Mouse (Mus musculus) lung, embryonic 15.5 days (tissue): ENCODE results near the gene Scrn1. TPM values are rescaled to one million over a fixed set of nuclear protein-coding genes. Genes with fewer than 3 reads are reported as not detected.

Experiments used
- ATAC-seq: fragments of 200-750 bp; cut with Nextera tagmentation; 2 replicates; pipeline ENCODE4 v1.8.0; 2017; ENCODE audit warnings: moderate number of reproducible peaks, borderline replicate concordance; ENCODE audit not compliant: low FRiP score, low TSS enrichment; ENCODE audit errors: extremely low read depth
- H3K27ac ChIP-seq: fragments of 300-500 bp; sonication (generic); 2 replicates; pipeline ENCODE4 v1.5.1; 2015; ENCODE audit warnings: moderate library complexity, mild to moderate bottlenecking, inconsistent platforms
- H3K27me3 ChIP-seq: fragments of 300-500 bp; sonication (generic); 2 replicates; pipeline ENCODE4 v1.6.1; 2015; ENCODE audit warnings: inconsistent platforms
- H3K36me3 ChIP-seq: fragments of 300-500 bp; sonication (generic); 2 replicates; pipeline ENCODE4 v1.6.1; 2015; ENCODE audit warnings: inconsistent platforms
- H3K4me1 ChIP-seq: fragments of 300-500 bp; sonication (generic); 2 replicates; pipeline ENCODE4 v1.6.1; 2015; ENCODE audit warnings: inconsistent platforms
- H3K4me2 ChIP-seq: fragments of 300-500 bp; sonication (generic); 2 replicates; pipeline ENCODE4 v1.6.1; 2015; ENCODE audit warnings: inconsistent platforms, mild to moderate bottlenecking, moderate library complexity
- H3K4me3 ChIP-seq: fragments of 300-500 bp; sonication (generic); 2 replicates; pipeline ENCODE4 v1.5.1; 2015; ENCODE audit warnings: mild to moderate bottlenecking, inconsistent platforms
- H3K9ac ChIP-seq: fragments of 300-500 bp; sonication (generic); 2 replicates; pipeline ENCODE4 v1.6.1; 2015; ENCODE audit warnings: inconsistent platforms
- H3K9me3 ChIP-seq: fragments of 300-500 bp; sonication (generic); 2 replicates; pipeline ENCODE4 v1.6.1; 2016; ENCODE audit warnings: inconsistent platforms
- WGBS: fragments of 180-500 bp; shearing (Covaris S2); methylation state at CpG from one replicate; pipeline ENCODE4 v1.1.7; 2015; 5-methylcytosine and 5-hydroxymethylcytosine counted together
- polyA plus RNA-seq: library from polyadenylated mRNA; unstranded; fragments of >200 nt; fragmentation: Nextera tagmentation; extraction: Ambion mirVana; gene quantifications from 2 replicates; pipeline ENCODE4 v1.2.1, GENCODE M21; 2015

The Scrn1 gene
- polyA plus RNA-seq, 1 experiment from 2014 or later: 2.8 TPM

DNA sequence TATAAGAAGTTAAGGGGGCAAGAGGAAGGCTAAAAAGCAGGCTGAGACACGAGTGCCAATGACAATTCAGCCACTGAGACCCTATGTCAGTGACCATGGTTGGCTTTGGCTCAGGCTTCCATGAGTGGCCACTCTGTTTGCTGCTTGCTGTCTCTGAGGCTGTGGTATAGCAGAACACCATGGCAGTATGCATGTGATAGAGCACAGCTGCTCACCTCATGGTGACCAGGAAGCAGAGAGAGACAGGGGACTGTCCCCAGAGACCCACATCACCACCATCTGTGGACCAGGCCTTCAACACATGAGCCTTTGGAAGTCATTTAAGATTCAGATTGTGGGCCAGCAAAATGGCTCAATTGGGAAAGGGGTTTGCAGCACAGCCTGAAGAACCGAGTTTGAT, 22.6 kb downstream of the Scrn1 start:
- WGBS: 83% methylated on average over 2 of the region's 2 CpGs
- Histone ChIP-seq H3K9me3 (no peaks in the 10 kb centered on the region), H3K27me3 (no peaks in the 10 kb centered on the region), H3K4me1 (peaks cover 9% of the 10 kb centered on the region), H3K4me3 (no peak overlapping the region), H3K36me3 (no peaks in the 10 kb centered on the region), H3K4me2 (no peak overlapping the region), H3K9ac (no peak overlapping the region), H3K27ac (no peak overlapping the region)
- ATAC-seq: no peak

DNA sequence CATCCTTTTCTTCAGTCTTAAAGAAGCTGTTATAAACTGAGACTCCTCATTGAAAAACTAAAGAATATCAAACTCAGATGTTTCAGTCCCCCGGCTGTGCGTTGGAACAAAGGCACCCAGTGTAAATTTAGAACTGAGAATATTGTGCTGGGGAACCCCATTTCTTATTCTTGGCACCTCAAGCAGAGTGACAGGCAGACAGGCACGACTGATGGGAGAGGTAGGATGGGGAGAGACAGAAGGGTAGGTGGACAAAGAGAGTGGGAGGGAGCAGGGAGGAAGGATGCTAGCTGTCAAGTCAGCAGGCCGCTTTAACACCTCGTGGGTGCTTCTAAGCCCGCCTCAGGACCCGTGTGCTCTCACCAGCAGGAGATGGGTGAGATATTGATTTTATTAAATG, 23.5 kb downstream of the Scrn1 start:
- Histone ChIP-seq H3K4me2 (no peak overlapping the region), H3K36me3 (no peaks in the 10 kb centered on the region), H3K9ac (no peak overlapping the region), H3K9me3 (no peaks in the 10 kb centered on the region), H3K4me1 (peaks cover 4% of the 10 kb centered on the region; the same call in 1 of the 2 replicates), H3K4me3 (no peak overlapping the region), H3K27ac (no peak overlapping the region), H3K27me3 (no peaks in the 10 kb centered on the region)
- no peak for ATAC-seq
- 76% methylated on average over 7 of the region's 7 CpGs for WGBS

DNA sequence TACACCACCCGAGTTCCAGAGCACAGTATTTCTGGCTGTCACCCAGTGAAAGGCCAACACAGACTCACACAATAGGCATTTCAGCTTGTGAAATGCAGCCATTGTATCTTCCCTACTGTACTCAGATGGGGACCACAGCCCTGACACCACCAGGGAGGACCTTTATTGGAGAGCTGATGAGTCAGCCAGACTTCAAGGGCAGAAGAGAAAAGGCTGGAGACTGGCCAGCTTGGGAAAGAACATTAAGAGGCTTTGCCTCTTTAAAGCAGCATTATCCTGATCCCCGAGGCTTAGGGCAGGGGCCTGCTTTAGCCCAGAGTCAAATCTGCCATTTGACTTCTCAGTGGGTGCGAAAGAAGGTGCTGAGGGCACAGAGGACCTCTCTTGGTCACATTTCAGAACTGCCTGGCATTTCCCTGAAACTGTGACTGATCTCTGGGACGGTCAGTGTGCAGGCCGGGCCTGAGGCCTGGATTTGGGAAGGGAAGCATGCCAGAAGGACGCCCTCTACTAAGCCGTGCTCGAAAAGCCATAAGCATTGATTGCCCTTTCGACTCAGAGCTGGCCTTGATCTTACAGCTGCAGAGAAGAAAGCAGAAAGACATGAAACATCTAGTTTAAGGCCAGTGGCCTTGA, 25.9 kb downstream of the Scrn1 start:
- no peak overlapping the region for H3K4me2 ChIP-seq
- no peaks in the 10 kb centered on the region for H3K27me3 ChIP-seq
- no peaks in the 10 kb centered on the region for H3K36me3 ChIP-seq
- WGBS: 72% methylated on average over 9 of the region's 9 CpGs
- no peak overlapping the region for H3K4me3 ChIP-seq
- H3K27ac ChIP-seq: no peak overlapping the region
- H3K9ac ChIP-seq: no peak overlapping the region
- H3K4me1 ChIP-seq: peaks cover 4% of the 10 kb centered on the region; the same call in 1 of the 2 replicates
- ATAC-seq: no peak
- no peaks in the 10 kb centered on the region for H3K9me3 ChIP-seq

DNA sequence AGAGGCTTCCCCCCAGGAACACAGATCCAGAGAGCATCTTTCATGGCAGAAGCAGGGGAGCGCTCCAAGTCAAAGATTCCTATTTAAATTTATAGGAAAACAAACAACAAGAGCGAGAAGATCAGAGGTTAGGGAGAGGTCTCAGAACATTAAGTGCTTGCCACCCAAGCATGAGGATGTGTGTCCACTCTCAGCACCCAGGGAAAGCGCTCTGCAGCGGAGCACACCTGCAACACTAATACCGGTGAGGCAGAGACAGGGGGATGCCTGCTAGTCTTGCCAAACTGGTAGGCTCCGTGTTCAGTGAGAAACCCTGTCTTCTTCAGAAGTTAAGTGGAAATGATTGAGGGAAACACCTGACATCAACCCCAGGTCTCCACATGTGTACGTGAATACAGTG, 26.9 kb downstream of the Scrn1 start:
- H3K9ac ChIP-seq: no peak overlapping the region
- no peak overlapping the region for H3K4me2 ChIP-seq
- peaks cover 4% of the 10 kb centered on the region; the same call in 1 of the 2 replicates for H3K4me1 ChIP-seq
- no peak for ATAC-seq
- 74% methylated on average over 7 of the region's 7 CpGs for WGBS
- H3K4me3 ChIP-seq: no peak overlapping the region
- no peaks in the 10 kb centered on the region for H3K9me3 ChIP-seq
- no peaks in the 10 kb centered on the region for H3K36me3 ChIP-seq
- H3K27me3 ChIP-seq: no peaks in the 10 kb centered on the region
- no peak overlapping the region for H3K27ac ChIP-seq

DNA sequence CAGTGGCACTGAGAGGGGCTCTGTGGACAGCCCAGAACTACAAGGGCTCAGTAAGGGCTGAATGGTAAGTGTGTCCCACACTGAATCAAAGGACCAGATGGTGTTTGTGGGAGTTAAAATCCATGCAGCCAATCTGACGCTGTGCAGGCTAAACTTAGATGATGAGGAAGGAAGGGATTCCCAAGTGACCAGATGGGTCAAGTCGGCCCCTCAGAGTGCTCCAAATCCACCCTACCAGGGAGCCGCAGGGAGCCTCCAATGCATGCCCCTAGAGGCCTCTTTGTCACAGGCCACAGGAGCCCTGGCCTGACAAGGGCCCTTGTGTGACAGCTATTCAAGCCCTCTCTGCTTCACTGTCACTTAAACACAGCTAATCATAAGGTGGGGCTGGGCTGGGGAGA, 27.5 kb downstream of the Scrn1 start:
- Histone ChIP-seq H3K27ac (no peak overlapping the region), H3K9ac (no peak overlapping the region), H3K36me3 (no peaks in the 10 kb centered on the region), H3K4me2 (no peak overlapping the region), H3K4me3 (no peak overlapping the region), H3K9me3 (no peaks in the 10 kb centered on the region), H3K4me1 (peaks cover 4% of the 10 kb centered on the region; the same call in 1 of the 2 replicates), H3K27me3 (no peaks in the 10 kb centered on the region)
- WGBS: 32% methylated on average over 3 of the region's 3 CpGs
- ATAC-seq: no peak

DNA sequence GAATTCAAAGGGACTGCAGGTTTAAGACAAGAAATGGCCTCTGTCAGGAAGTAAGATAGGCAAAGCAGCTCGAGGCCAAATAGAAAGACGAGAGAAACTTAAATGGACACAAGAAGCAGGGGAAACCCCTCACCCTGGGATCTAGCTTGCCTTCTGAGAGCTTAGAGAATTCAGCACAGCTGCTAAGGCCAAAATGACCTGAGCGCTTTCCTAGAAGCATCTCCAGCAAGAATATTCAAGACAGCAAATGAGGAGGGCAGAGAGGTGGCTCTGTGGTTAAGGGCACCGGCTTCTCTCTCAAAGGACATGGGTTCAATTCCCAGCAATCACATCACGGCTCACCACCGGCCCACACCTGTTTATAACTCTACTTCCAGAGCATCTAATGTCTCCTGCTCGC, 29.2 kb downstream of the Scrn1 start:
- 69% methylated on average over 7 of the region's 7 CpGs for WGBS
- peaks cover 4% of the 10 kb centered on the region; the same call in 1 of the 2 replicates for H3K4me1 ChIP-seq

DNA sequence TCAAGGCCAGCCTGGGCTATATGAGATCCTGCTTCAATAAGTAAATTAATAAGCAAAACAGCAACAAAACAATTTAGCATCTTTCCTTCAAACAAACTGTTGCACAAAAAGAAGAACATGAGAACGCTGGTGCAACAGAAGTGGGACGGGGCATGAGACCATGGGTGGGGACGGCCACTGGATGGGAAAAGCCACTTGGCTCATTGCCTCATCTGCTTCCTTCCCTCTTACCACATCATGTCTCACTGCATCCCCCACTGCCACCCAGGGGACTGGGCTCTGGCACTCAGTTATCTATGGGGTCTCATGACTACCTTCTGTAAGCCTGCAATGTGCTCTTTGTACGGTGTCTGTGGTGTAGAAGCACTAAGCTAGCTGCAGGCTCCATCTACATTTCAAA, 30.8 kb downstream of the Scrn1 start:
- H3K4me1 ChIP-seq: peaks cover 4% of the 10 kb centered on the region; the same call in 1 of the 2 replicates
- no peak overlapping the region for H3K4me3 ChIP-seq
- no peak for ATAC-seq
- no peaks in the 10 kb centered on the region for H3K27me3 ChIP-seq
- 80% methylated on average over 4 of the region's 4 CpGs for WGBS
- H3K4me2 ChIP-seq: no peak overlapping the region
- H3K27ac ChIP-seq: no peak overlapping the region
- no peaks in the 10 kb centered on the region for H3K9me3 ChIP-seq
- no peak overlapping the region for H3K9ac ChIP-seq
- H3K36me3 ChIP-seq: no peaks in the 10 kb centered on the region

More for the DNA sequence above, 29.2 kb downstream of the Scrn1 start:
- H3K4me2 ChIP-seq: no peak overlapping the region
- H3K9me3 ChIP-seq: no peaks in the 10 kb centered on the region
- no peak overlapping the region for H3K27ac ChIP-seq
- H3K36me3 ChIP-seq: no peaks in the 10 kb centered on the region
- no peak overlapping the region for H3K4me3 ChIP-seq
- H3K27me3 ChIP-seq: no peaks in the 10 kb centered on the region
- H3K9ac ChIP-seq: no peak overlapping the region
- ATAC-seq: no peak

DNA sequence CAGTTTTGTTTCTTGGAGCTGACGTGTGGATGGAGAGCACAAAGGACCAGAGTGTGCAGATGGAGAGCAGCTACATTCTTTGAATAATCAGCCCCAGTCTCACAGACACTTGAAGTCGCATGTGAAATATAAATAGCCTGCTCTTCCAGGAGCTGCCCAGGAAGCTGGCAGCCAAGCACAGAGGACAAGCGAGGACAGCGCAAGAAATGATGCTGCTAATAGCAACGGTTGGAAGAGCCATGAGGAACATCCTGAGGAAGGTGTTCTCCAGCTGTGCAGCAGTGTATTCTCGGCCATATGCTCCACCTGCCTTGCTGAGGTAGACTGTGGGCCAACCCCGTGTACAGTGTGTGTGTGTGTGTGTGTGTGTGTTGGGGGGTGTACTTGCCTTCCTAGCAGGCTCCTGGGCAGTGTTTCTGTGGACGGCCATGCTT, 35.2 kb downstream of the Scrn1 start:
- peak; percentile 39; the same call in 1 of the 2 replicates for ATAC-seq
- Histone ChIP-seq H3K9me3 (no peaks in the 10 kb centered on the region), H3K9ac (no peak overlapping the region), H3K36me3 (no peaks in the 10 kb centered on the region), H3K27ac (no peak overlapping the region), H3K4me1 (no peaks in the 10 kb centered on the region), H3K4me2 (no peak overlapping the region), H3K27me3 (no peaks in the 10 kb centered on the region), H3K4me3 (no peak overlapping the region)
- 33% methylated on average over 8 of the region's 8 CpGs for WGBS

DNA sequence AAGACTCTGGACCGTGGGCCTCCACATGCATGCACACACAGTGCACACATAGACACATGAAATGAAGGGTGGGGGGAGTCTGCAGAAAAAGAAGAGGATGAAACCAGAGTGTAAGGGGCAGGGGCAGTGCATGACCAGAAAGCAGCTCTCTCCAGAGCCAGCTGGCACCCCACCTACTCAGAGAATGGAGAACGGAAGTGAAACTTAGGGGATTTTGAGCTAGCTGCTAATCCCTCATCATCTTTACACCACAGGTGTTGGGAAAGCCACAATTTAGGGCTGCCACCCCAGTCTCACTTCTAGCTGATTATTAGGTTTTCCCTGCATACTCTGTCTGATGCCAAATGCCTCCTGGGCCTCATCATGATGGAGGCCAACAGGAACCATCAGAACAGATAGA, 36.1 kb downstream of the Scrn1 start:
- Histone ChIP-seq H3K36me3 (no peaks in the 10 kb centered on the region), H3K27ac (no peak overlapping the region), H3K27me3 (no peaks in the 10 kb centered on the region), H3K4me1 (no peaks in the 10 kb centered on the region), H3K9me3 (no peaks in the 10 kb centered on the region), H3K9ac (no peak overlapping the region), H3K4me3 (no peak overlapping the region), H3K4me2 (no peak overlapping the region)
- 76% methylated on average over 2 of the region's 2 CpGs for WGBS
- ATAC-seq: no peak

DNA sequence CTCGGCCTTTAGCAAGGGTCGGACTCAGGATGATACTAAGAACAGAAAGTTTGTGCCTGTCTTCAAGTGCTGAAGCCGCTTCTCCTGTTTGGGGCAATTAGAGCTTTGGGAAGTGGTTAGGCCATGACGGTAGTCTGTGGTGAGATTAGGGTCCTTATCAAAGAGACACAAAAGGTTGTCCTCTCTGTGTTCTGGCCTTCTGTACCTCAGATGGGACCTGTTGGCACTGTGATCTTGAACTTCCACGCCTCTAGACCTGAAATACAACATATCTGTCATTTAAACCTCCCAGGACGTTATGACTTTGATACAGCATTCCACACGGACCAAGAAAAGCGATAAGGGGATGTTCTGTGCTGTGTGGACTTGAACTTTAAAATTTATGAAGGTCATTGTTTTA, 37.6 kb downstream of the Scrn1 start:
- Histone ChIP-seq H3K36me3 (no peaks in the 10 kb centered on the region), H3K4me1 (no peaks in the 10 kb centered on the region), H3K9me3 (no peaks in the 10 kb centered on the region), H3K27me3 (no peaks in the 10 kb centered on the region), H3K4me3 (no peak overlapping the region), H3K27ac (no peak overlapping the region), H3K4me2 (no peak overlapping the region), H3K9ac (no peak overlapping the region)
- 80% methylated on average over 8 of the region's 8 CpGs for WGBS
- ATAC-seq: no peak

DNA sequence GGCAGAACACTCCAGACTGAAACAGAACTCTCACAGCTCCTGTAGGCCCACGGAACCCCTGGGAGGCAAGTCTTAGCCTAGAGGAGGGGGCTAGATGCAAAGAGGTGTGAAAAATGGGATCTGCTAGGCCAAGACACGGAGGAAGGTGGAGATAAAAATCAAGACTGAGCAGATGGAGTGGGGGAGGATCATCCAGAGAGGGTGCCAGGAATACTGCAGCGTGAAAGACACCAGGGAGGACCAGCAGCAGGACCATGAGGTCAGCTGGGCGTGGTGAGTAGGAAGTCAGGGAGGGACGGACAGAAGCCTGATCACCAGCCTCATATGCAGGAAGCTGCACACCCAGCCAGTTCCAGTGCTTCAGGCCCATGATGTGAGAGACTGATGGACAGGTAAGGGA, 47.5 kb downstream of the Scrn1 start:
- 47% methylated on average over 5 of the region's 5 CpGs for WGBS
- ATAC-seq: no peak
- no peaks in the 10 kb centered on the region for H3K27me3 ChIP-seq
- H3K4me1 ChIP-seq: no peaks in the 10 kb centered on the region
- no peak overlapping the region for H3K9ac ChIP-seq
- no peak overlapping the region for H3K4me3 ChIP-seq
- H3K36me3 ChIP-seq: no peaks in the 10 kb centered on the region
- H3K27ac ChIP-seq: no peak overlapping the region
- no peaks in the 10 kb centered on the region for H3K9me3 ChIP-seq
- H3K4me2 ChIP-seq: no peak overlapping the region

DNA sequence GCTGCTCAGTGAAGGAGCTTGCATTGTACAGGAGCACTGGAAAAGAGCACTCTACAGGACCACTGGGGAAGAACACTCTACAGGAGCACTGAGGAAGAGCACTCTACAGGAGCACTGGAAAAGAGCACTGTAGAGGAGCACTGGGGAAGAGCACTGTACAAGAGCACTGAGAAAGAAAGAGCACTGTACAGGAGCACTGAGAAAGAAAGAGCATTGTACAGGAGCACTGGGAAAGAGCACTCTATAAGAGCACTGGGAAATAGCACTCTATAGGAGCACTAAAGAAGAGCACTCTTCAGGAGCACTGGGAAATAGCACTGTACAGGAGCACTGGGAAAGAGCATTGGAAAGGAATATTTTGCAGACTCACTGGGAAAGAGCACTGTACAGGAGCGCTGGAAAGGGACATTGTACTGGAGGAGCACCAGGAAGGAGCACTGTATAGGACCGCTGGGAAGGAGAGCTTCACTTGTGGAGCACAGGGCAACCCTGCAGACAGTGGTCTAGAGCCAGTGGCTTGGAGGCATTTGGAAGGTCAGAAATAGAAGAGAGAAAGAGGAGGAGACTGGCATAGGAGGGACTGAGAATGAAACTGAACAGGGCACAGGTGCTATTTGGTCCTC, 49.7 kb downstream of the Scrn1 start:
- no peak overlapping the region for H3K4me3 ChIP-seq
- no peaks in the 10 kb centered on the region for H3K9me3 ChIP-seq
- H3K9ac ChIP-seq: no peak overlapping the region
- no peaks in the 10 kb centered on the region for H3K27me3 ChIP-seq
- H3K4me1 ChIP-seq: no peaks in the 10 kb centered on the region
- no peak overlapping the region for H3K4me2 ChIP-seq
- no peak for ATAC-seq
- H3K36me3 ChIP-seq: no peaks in the 10 kb centered on the region
- no peak overlapping the region for H3K27ac ChIP-seq
- WGBS: 89% methylated on average over 2 of the region's 2 CpGs
